Mouse (Mus musculus): ENCODE measurements at regions not wholly inside any gene's neighbourhood (a gene's known extent, or its start where the extent isn't known, plus 50 kb on each side); places are given as distances from the start of the nearest gene placed in this dataset.

- Histone ChIP-seq H3K36me3 (ENCODE audit: control insufficient read depth, insufficient read depth) (no peaks in the 10 kb centered on the region), H3K27ac (ENCODE audit: low read length) (no peak overlapping the region), H3K9me3 (replicated peaks; ENCODE audit: control insufficient read depth, low read length) (no peaks in the 10 kb centered on the region), H3K4me1 (ENCODE audit: control insufficient read depth, insufficient read depth, low read length) (no peaks in the 10 kb centered on the region), H3K9ac (ENCODE audit: low read length) (no peak overlapping the region), H3K27me3 (ENCODE audit: control insufficient read depth, insufficient read depth, low read length) (no peaks in the 10 kb centered on the region), H3K4me3 (ENCODE audit: low read length) (no peak overlapping the region), H3K4me2 (ENCODE audit: low read depth, low read length) (no peak overlapping the region)
- no peak for ATAC-seq (replicated peaks; ENCODE audit: extremely low read depth, insufficient read depth, low FRiP score)
- WGBS, result 59% methylated on average over 6 of the region's 6 CpGs
These were observed 83.3 kb upstream of the Mtap start for GRCm38 (mm10) chr4:89053606-89054005.

- H3K36me3 ChIP-seq (ENCODE audit: control insufficient read depth, insufficient read depth), result no peaks in the 10 kb centered on the region
- no peak overlapping the region for H3K27ac ChIP-seq (ENCODE audit: low read length)
- no peak overlapping the region for H3K4me2 ChIP-seq (ENCODE audit: low read depth, low read length)
- no peak overlapping the region for H3K9ac ChIP-seq (ENCODE audit: low read length)
- ATAC-seq (replicated peaks; ENCODE audit: extremely low read depth, insufficient read depth, low FRiP score), result no peak
- H3K4me3 ChIP-seq (ENCODE audit: low read length), result no peak overlapping the region
- no peaks in the 10 kb centered on the region for H3K27me3 ChIP-seq (ENCODE audit: control insufficient read depth, insufficient read depth, low read length)
- 67% methylated on average over 5 of the region's 5 CpGs for WGBS
- no peaks in the 10 kb centered on the region for H3K4me1 ChIP-seq (ENCODE audit: control insufficient read depth, insufficient read depth, low read length)
- no peaks in the 10 kb centered on the region for H3K9me3 ChIP-seq (replicated peaks; ENCODE audit: control insufficient read depth, low read length)
These were observed 85.0 kb upstream of the Mtap start for GRCm38 (mm10) chr4:89051897-89052296.

DNA sequence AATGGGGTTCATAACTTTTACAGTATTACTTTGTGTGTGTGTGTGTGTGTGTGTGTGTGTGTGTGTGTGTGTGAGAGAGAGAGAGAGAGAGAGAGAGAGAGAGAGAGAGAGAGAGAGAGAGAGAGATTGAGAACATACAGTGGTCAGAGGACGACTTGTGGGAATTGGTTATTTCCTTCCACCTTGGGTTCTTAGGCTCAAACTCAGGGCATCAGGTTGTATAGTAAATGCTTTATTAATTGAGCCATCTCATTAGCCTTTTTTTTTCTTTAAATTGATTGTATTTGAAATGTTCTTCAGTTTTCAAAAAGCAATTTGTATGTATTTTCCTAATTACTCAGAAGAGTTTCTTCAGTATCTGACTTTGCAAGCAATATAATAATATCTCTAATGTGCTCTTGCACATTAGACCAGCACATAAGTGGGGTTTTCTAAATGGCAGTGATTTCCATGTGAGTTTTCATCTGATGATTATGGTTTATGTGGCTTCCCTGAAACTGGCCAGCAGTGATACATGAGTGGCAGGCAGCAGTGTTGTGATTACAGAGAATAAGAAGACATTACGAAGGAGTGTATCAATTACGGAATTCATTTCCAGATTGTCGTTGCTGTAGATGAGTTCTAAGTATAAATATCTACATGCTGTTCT lies 86.2 kb upstream of the Mtap start:
- H3K4me2 ChIP-seq (ENCODE audit: low read depth, low read length), result no peak overlapping the region
- no peak overlapping the region for H3K4me3 ChIP-seq (ENCODE audit: low read length)
- H3K4me1 ChIP-seq (ENCODE audit: control insufficient read depth, insufficient read depth, low read length), result no peaks in the 10 kb centered on the region
- no peaks in the 10 kb centered on the region for H3K27me3 ChIP-seq (ENCODE audit: control insufficient read depth, insufficient read depth, low read length)
- no peaks in the 10 kb centered on the region for H3K9me3 ChIP-seq (replicated peaks; ENCODE audit: control insufficient read depth, low read length)
- WGBS, result 75% methylated on average over 4 of the region's 4 CpGs
- H3K27ac ChIP-seq (ENCODE audit: low read length), result no peak overlapping the region
- no peak overlapping the region for H3K9ac ChIP-seq (ENCODE audit: low read length)
- ATAC-seq (replicated peaks; ENCODE audit: extremely low read depth, insufficient read depth, low FRiP score), result no peak
- no peaks in the 10 kb centered on the region for H3K36me3 ChIP-seq (ENCODE audit: control insufficient read depth, insufficient read depth)

GRCm38 (mm10) chr4:89049592-89050440 lies 87.1 kb upstream of the Mtap start:
- no peaks in the 10 kb centered on the region for H3K4me1 ChIP-seq (ENCODE audit: control insufficient read depth, insufficient read depth, low read length)
- no peak overlapping the region for H3K9ac ChIP-seq (ENCODE audit: low read length)
- no peaks in the 10 kb centered on the region for H3K9me3 ChIP-seq (replicated peaks; ENCODE audit: control insufficient read depth, low read length)
- WGBS, result 54% methylated on average over 7 of the region's 7 CpGs
- no peak overlapping the region for H3K27ac ChIP-seq (ENCODE audit: low read length)
- H3K4me3 ChIP-seq (ENCODE audit: low read length), result no peak overlapping the region
- ATAC-seq (replicated peaks; ENCODE audit: extremely low read depth, insufficient read depth, low FRiP score), result no peak
- H3K36me3 ChIP-seq (ENCODE audit: control insufficient read depth, insufficient read depth), result no peaks in the 10 kb centered on the region
- no peaks in the 10 kb centered on the region for H3K27me3 ChIP-seq (ENCODE audit: control insufficient read depth, insufficient read depth, low read length)
- no peak overlapping the region for H3K4me2 ChIP-seq (ENCODE audit: low read depth, low read length)

DNA sequence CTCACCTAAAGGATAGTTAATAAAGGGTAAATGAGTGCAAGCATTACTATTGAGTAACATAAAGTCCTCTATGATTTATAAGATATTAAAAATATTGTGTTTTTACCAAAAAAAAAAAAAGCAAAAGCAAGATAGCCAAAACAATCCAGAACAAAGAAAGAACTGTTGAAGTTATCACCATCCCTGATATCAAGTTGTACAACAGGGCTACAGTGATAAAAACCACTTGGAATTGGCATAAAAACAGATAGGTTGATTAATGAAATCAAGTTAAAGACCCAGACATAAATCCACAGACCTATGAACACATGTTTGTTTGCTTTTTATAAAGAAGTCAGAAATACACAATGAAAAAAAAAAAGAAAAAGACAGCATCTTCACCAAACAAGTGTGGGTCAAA lies 92.4 kb upstream of the Mtap start:
- ATAC-seq (replicated peaks; ENCODE audit: extremely low read depth, insufficient read depth, low FRiP score), result no peak
- Histone ChIP-seq H3K9me3 (replicated peaks; ENCODE audit: control insufficient read depth, low read length) (no peaks in the 10 kb centered on the region), H3K4me1 (ENCODE audit: control insufficient read depth, insufficient read depth, low read length) (no peaks in the 10 kb centered on the region), H3K4me3 (ENCODE audit: low read length) (no peak overlapping the region), H3K27ac (ENCODE audit: low read length) (no peak overlapping the region), H3K4me2 (ENCODE audit: low read depth, low read length) (no peak overlapping the region), H3K9ac (ENCODE audit: low read length) (no peak overlapping the region), H3K36me3 (ENCODE audit: control insufficient read depth, insufficient read depth) (no peaks in the 10 kb centered on the region), H3K27me3 (ENCODE audit: control insufficient read depth, insufficient read depth, low read length) (no peaks in the 10 kb centered on the region)

- Histone ChIP-seq H3K9ac (ENCODE audit: low read length) (no peak overlapping the region), H3K27me3 (ENCODE audit: control insufficient read depth, insufficient read depth, low read length) (no peaks in the 10 kb centered on the region), H3K4me3 (ENCODE audit: low read length) (no peak overlapping the region), H3K27ac (ENCODE audit: low read length) (no peak overlapping the region), H3K9me3 (replicated peaks; ENCODE audit: control insufficient read depth, low read length) (no peaks in the 10 kb centered on the region), H3K36me3 (ENCODE audit: control insufficient read depth, insufficient read depth) (no peaks in the 10 kb centered on the region), H3K4me2 (ENCODE audit: low read depth, low read length) (no peak overlapping the region), H3K4me1 (ENCODE audit: control insufficient read depth, insufficient read depth, low read length) (no peaks in the 10 kb centered on the region)
- 10% methylated on average over 1 of the region's 1 CpGs for WGBS
- ATAC-seq (replicated peaks; ENCODE audit: extremely low read depth, insufficient read depth, low FRiP score), result no peak
These were observed 92.9 kb upstream of the Mtap start for GRCm38 (mm10) chr4:89043982-89044381.

DNA sequence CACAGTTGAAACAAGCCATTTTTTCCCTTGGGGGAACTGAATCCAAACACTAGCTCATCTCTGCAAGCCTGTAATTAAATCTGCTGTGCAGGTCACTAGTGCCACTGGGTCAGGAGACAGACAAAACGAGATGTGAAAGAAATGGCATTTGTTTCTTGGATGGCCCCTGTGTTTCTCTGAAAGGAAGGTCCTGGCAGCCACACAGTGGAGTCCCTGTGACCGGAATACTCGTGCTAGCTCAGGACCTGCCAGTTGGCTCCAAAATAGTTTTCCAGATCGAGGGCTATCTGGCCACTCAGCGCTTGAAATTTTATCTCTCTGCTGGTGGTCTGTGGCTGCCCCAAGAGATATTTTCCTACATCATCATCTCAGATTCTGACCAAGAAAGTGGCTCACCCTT lies 96.1 kb upstream of the Mtap start:
- ATAC-seq (replicated peaks; ENCODE audit: extremely low read depth, insufficient read depth, low FRiP score), result peak; percentile 37; the same call in 1 of the 2 replicates
- Histone ChIP-seq H3K27me3 (ENCODE audit: control insufficient read depth, insufficient read depth, low read length) (no peaks in the 10 kb centered on the region), H3K4me1 (ENCODE audit: control insufficient read depth, insufficient read depth, low read length) (peaks cover 2% of the 10 kb centered on the region; the same call in 1 of the 2 replicates), H3K36me3 (ENCODE audit: control insufficient read depth, insufficient read depth) (no peaks in the 10 kb centered on the region), H3K27ac (ENCODE audit: low read length) (no peak overlapping the region), H3K9ac (ENCODE audit: low read length) (no peak overlapping the region), H3K4me2 (ENCODE audit: low read depth, low read length) (no peak overlapping the region), H3K4me3 (ENCODE audit: low read length) (no peak overlapping the region), H3K9me3 (replicated peaks; ENCODE audit: control insufficient read depth, low read length) (no peaks in the 10 kb centered on the region)
- WGBS, result 31% methylated on average over 5 of the region's 5 CpGs

GRCm38 (mm10) chr4:89038906-89039305 lies 98.0 kb upstream of the Mtap start:
- Histone ChIP-seq H3K4me3 (ENCODE audit: low read length) (no peak overlapping the region), H3K9ac (ENCODE audit: low read length) (no peak overlapping the region), H3K9me3 (replicated peaks; ENCODE audit: control insufficient read depth, low read length) (no peaks in the 10 kb centered on the region), H3K27me3 (ENCODE audit: control insufficient read depth, insufficient read depth, low read length) (no peaks in the 10 kb centered on the region), H3K36me3 (ENCODE audit: control insufficient read depth, insufficient read depth) (no peaks in the 10 kb centered on the region), H3K4me1 (ENCODE audit: control insufficient read depth, insufficient read depth, low read length) (peaks cover 2% of the 10 kb centered on the region; the same call in 1 of the 2 replicates), H3K4me2 (ENCODE audit: low read depth, low read length) (no peak overlapping the region), H3K27ac (ENCODE audit: low read length) (no peak overlapping the region)
- ATAC-seq (replicated peaks; ENCODE audit: extremely low read depth, insufficient read depth, low FRiP score), result no peak
- 42% methylated on average over 5 of the region's 5 CpGs for WGBS

DNA sequence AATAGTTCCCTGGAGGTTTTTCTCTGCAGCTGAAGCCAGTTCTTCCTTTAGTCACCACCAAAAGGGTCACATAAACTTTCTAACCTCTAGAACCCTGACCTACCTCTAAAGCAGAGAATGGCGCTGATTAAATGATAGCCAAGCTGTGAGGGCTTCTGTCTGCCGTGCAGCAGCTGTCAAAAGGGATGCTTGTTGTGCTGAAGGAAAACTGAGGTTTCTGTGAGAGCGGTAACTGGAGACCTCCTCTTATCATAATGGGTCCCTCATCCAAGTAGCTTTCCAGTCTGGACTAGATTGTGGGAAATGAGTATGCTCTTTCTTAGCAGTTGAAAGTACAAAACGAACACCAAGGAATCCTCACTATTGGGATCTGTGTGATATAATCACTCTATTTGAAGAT lies 98.8 kb upstream of the Mtap start:
- no peak overlapping the region for H3K27ac ChIP-seq (ENCODE audit: low read length)
- H3K4me2 ChIP-seq (ENCODE audit: low read depth, low read length), result no peak overlapping the region
- no peak overlapping the region for H3K4me3 ChIP-seq (ENCODE audit: low read length)
- 40% methylated on average over 4 of the region's 4 CpGs for WGBS
- H3K9me3 ChIP-seq (replicated peaks; ENCODE audit: control insufficient read depth, low read length), result no peaks in the 10 kb centered on the region
- ATAC-seq (replicated peaks; ENCODE audit: extremely low read depth, insufficient read depth, low FRiP score), result no peak
- H3K27me3 ChIP-seq (ENCODE audit: control insufficient read depth, insufficient read depth, low read length), result no peaks in the 10 kb centered on the region
- no peak overlapping the region for H3K9ac ChIP-seq (ENCODE audit: low read length)
- H3K36me3 ChIP-seq (ENCODE audit: control insufficient read depth, insufficient read depth), result no peaks in the 10 kb centered on the region
- H3K4me1 ChIP-seq (ENCODE audit: control insufficient read depth, insufficient read depth, low read length), result peaks cover 4% of the 10 kb centered on the region; the same call in 1 of the 2 replicates
